Mouse (Mus musculus) embryonic fibroblast, embryonic 13.5 days (primary cell): ENCODE results near the gene Zfp821.

Experiments used
- CTCF ChIP-seq: IDR thresholded peaks from 2 replicates; pipeline ENCODE4 v1.5.1; 2011; ENCODE audit warnings: mild to moderate bottlenecking, control low read depth, low read length, moderate library complexity, borderline replicate concordance; ENCODE audit not compliant: insufficient read depth
- POLR2A ChIP-seq: IDR thresholded peaks from 2 replicates; pipeline ENCODE4 v1.6.1; 2011; ENCODE audit warnings: low read depth, mild to moderate bottlenecking, control low read depth, low read length, moderate library complexity

DNA sequence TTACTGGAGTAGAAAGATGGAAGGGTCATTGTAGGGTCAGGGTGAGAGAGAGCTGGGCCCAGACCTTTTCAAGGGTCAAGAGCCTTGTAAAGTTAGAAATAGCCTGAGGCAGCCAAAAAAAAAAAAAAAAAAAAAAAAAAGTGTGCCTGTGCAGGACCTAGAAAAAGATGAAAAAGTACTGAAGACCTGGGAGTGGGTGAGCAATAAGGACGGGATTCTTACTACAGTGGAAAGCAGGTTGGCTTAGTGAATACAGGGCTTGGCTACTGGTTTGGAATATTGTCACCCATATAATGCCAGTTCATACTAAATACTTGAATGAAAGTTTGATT lies 32.7 kb downstream of the Zfp821 start:
- TF ChIP-seq POLR2A (no peak), CTCF (no peak)
